Mouse (Mus musculus) kidney, adult 10 weeks (tissue): Measurements from ENCODE around the gene Sez6l2. TPM values are rescaled to one million over a fixed set of nuclear protein-coding genes. Genes with fewer than 3 reads are reported as not detected.

ENCODE experiments used
- polyA plus RNA-seq: library from polyadenylated mRNA; stranded (reverse); fragments of 350-450 nt; fragmentation: Illumina TruSeq; extraction: RNeasy Lipid Tissue Mini Kit (QIAGEN cat#74804); gene quantifications from one replicate; pipeline ENCODE4 v1.2.3, GENCODE M21; 2014; ENCODE audit warnings: low read depth, low replicate concordance

Gene Sez6l2
- polyA plus RNA-seq = not detected

DNA sequence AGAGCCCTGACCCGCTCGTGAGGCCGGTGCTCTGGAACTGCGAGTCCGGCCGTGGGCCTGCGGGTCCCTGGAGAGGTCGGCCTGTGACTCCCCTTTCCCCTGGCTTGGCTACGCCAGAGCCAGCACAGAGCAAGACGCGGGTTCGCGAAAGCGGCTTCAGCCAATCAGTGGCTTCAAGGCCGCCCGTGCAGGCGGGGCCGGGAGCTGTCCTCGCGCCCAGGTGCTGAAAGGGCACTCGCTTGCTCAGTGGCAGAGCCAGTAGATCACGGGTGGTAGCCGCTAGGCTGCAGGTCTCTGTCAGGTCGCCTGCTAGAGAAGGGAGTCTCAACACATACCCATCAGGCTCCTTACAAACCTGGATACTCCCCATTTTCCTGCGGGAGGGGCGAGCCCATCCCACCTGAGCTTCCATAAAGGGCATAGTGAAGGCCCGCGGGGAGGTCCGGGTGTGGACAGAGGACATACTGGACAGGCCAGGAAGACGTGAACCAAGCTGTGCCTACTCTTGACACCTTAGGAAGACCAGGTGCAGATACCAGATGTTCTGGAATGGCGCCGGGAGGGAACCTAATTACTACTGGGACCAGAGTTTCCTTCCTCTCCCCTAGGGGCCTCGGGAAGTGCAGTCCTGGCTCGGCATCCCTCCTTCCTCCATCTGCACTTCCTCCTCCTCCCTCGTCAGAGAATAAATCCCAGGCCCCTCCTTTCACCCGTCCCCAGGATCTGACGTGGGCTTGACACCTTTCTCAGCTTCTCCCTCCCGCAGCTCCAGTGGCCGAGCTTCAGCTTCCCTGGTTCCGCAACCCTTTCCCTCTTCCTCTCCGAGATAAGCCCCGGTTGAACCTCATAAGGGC is at the start of gene Sez6l2:
TSS of gene Sez6l2 (plus strand) at position 771 of the 854 bp plus-strand sequence.

DNA sequence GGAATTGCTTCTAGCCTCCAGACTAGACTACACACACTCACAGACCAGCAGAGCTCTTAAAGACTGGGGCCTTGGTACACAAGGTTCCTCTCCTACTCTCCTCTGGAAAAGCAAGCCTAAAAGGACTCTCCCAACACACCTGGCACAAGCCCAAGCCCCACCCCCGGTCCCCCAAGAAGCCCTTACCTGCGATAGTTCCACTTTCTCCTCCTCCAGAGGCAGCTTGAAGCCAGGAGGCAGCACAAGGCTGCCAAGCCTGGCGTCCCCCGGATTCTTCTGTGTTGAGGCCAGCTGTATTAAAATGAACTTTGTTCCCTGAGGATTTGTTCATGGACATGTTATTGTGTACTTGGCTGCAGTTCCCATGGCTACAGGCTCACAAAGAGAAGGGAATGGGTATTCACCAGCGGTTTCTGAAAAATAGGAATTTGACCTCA is 27.7 kb upstream of the Sez6l2 start, which contains the start of gene Tmem219:
TSS of gene Tmem219 (minus strand) at position 294 of the 437 bp plus-strand sequence.

DNA sequence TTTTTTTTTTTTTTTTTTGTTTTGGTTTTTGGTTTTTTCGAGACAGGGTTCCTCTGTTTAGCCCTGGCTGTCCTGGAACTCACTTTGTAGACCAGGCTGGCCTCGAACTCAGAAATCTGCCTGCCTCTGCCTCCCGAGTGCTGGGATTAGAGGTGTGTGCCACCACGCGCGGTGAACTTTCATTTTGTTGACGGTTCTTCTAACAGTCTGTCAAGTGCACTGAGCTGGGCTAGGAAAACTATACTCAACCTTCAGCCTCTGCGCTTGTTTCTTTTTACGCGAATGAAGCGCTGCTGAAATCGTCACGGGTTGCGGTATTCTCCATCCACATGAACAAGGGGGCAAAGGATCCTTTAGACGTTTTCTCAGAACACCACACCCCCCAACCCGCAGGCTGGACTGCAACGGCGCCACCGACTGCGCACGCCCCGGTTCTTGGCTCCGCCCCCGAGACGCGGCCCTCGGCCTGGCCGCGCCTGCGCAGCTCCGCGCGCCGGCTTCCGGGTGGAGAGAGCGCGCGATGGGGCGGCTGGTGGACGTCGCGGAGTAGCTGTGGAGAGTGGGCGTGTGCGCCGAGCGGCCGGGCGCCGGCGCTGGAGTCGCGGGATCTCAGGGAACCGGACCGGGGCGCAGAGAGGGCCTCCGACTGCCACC is 21.9 kb upstream of the Sez6l2 start, which contains the start of gene Kctd13:
TSS of gene Kctd13 (plus strand) at position 496 of the 654 bp plus-strand sequence.

DNA sequence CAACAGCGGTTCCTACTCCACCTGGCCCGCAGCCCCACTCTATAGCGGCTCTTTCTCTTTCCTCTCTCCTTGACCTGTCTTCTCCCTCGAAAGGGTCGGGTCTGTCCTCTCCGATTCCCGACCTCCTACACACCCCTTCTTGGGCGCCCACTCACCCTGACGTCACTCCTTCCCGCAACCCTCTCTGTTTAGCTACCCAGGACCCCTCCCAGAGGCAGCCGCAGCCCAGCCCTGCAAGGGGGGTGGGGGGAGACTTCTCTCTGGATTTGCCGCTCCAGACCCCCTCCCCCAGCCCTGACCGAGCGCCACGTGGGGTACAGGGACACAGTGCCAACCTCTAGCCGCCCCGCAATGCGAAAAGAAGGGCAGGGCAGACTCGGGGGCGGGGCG is 965 bp upstream of the Sez6l2 start, which contains the start of gene Asphd1:
TSS of gene Asphd1 (minus strand) at position 180 of the 390 bp plus-strand sequence.

DNA sequence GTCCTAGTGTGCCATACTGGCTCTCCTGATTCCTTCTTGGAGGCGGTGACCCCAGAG is 25.4 kb downstream of the Sez6l2 start, which contains the start of gene Cdipt:
TSS of gene Cdipt (plus strand) at position 22 of the 57 bp plus-strand sequence.

DNA sequence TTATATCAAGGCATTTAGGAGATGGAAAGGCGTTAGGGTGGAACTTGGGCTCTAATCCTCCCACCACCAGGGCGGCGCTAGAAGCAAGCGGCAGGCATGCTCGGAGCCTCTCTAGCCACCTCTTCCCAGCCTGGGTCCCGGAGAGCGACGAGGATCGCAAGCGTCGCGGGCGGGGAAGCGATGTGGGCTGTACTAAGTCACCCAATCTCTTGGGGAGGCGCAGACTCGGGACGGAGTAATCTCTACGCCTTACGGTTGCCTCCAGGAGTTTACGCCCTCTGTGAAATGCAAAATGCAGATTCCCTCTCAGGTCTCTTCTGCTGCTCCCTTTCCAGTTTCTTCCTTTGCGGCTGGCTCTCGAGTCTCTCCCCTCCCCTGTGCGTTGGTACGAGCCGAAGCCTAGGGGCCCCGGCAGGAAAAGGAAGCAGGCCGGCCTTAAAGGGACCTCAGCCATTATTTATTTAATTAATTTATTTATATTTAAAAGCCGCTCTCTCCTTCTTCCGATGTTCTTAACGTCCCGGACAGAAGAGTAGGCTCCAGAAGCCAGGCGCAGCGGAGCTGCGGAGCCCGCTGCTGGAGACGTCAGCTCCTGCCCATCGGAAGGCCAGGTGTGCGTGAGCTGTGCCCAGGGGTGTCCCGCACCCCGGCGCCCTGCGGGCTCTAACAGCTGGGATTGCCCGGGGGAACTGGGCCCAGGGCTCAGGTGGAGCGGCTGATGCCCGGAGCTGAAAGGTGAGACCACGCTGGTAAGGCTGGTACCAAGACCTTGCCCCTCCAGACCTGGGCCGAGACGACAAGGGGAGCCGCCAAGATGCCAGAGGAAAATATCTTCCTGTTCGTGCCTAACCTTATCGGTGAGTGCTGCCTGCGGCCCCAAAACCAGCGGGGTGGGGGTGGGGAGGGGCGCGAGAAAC is 25.8 kb downstream of the Sez6l2 start, which contains the start of gene Cdiptos:
TSS of gene Cdiptos (minus strand) at position 149 of the 917 bp plus-strand sequence.

DNA sequence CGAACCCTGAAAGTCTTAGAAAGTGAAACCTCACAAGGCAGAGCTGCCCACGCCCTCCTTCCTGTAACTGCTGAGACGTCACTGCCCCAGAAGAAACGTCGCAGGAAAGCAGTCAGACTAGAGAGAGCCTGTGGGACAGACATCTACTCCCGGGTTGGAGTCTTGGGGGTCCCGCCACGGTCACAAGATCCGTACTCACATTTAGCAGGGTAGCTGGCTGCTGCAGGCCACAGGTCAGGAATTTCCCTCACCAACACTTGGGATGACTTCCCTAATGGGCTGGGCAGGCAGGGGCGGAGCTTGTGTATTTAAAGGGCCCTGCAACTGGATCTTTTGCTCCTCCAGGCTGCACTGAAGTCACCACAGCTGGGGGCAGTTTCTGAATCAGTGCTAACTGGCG is 64.0 kb downstream of the Sez6l2 start, which contains the start of gene Mvp:
TSS of gene Mvp (minus strand) at position 302 of the 400 bp plus-strand sequence.

DNA sequence TGATC is 65.9 kb downstream of the Sez6l2 start, which contains the start of gene Pagr1b:
TSS of gene Pagr1b (minus strand) at position 4 of the 5 bp plus-strand sequence.

DNA sequence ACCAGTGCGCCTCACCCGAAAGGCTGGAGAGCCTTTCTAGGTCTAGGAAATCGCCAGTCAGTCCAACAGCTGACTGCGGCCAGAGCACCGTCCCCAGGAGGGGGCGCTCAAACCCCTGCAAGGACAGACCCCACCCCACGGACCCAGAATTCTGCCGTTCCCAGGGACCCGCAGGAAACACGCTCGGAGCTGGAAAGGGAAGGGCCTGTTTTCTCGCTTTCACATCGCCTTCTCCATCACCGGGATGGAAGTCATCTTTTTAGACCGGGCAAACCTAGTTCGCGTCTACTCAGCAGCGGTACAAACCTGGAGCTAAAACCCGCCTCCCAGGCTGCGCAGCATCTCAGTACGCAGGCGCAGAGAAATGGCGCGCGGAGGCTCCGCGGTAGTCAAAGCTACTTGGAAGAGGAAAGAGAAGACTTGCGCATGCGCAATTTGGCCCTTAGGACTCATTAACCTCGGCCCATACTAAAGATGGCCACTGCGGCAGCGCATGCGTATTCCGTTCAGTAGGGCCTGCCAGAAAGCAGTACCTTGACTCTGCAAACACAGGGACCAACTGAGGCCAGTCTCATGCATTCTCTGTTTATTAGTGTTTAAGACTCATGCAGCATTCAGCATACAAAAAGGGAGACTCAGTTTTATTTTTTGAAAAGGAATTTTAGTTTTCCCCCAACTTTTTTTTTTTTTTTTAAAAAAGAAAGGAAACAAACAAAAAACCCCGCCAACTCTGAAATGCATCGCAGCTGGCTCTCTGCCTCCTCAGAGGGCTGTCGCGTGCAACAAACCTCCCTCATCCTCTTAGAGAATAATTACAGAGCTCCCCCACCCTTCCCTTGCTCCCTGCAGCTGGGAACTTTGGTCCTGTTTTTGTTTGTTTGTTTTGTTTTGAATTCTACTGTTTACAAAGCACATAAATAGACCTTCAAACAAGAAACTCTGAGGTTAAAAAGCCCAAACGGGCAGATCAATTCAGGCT is 66.9 kb downstream of the Sez6l2 start, which contains the start of gene Pagr1a:
TSS of gene Pagr1a (minus strand) at position 382 of the 979 bp plus-strand sequence.

Other genes with a start within 250 kb of the Sez6l2 start
- gene Coro1a, start 242.8 kb upstream of the Sez6l2 start, polyA plus RNA-seq = 4.4 TPM
- gene Mapk3, start 191.0 kb upstream of the Sez6l2 start, polyA plus RNA-seq = 6.5 TPM
- 9.9 TPM for gene Gdpd3, start 184.2 kb upstream of the Sez6l2 start, polyA plus RNA-seq
- 13.0 TPM for gene Ypel3, start 173.6 kb upstream of the Sez6l2 start, polyA plus RNA-seq
- not detected for gene Tbx6, start 169.1 kb upstream of the Sez6l2 start, polyA plus RNA-seq
- gene Ppp4c, start 158.1 kb upstream of the Sez6l2 start, polyA plus RNA-seq = 29.0 TPM
- gene Fam57b, start 152.9 kb upstream of the Sez6l2 start, polyA plus RNA-seq = not detected
- gene 4930451I11Rik, start 118.9 kb upstream of the Sez6l2 start, polyA plus RNA-seq = not detected
- not detected for gene Doc2a, start 103.1 kb upstream of the Sez6l2 start, polyA plus RNA-seq
- gene Hirip3, start 88.6 kb upstream of the Sez6l2 start, polyA plus RNA-seq = 10.3 TPM
- 10.2 TPM for gene Ino80e, start 88.2 kb upstream of the Sez6l2 start, polyA plus RNA-seq
- gene Taok2, start 65.9 kb upstream of the Sez6l2 start, polyA plus RNA-seq = 6.5 TPM
- 6.4 TPM for gene Tmem219, start 27.6 kb upstream of the Sez6l2 start, polyA plus RNA-seq
- 1.1 TPM for gene Kctd13, start 21.7 kb upstream of the Sez6l2 start, polyA plus RNA-seq
- gene Asphd1, start 981 bp upstream of the Sez6l2 start, polyA plus RNA-seq = not detected
- gene Cdipt, start 25.4 kb downstream of the Sez6l2 start, polyA plus RNA-seq = 10.3 TPM
- not detected for gene Cdiptos, start 25.5 kb downstream of the Sez6l2 start, polyA plus RNA-seq
- gene Mvp, start 64.1 kb downstream of the Sez6l2 start, polyA plus RNA-seq = 0.53 TPM
- not detected for gene Pagr1b, start 65.9 kb downstream of the Sez6l2 start, polyA plus RNA-seq
- not detected for gene Pagr1a, start 66.8 kb downstream of the Sez6l2 start, polyA plus RNA-seq
- gene Gm42742, start 70.5 kb downstream of the Sez6l2 start, polyA plus RNA-seq = 0.61 TPM
- not detected for gene Prrt2, start 70.6 kb downstream of the Sez6l2 start, polyA plus RNA-seq
- gene Maz, start 76.5 kb downstream of the Sez6l2 start, polyA plus RNA-seq = 15.0 TPM
- not detected for gene Kif22, start 91.9 kb downstream of the Sez6l2 start, polyA plus RNA-seq
- gene Zg16, start 136.8 kb downstream of the Sez6l2 start, polyA plus RNA-seq = not detected
- 0.73 TPM for gene AI467606, start 140.8 kb downstream of the Sez6l2 start, polyA plus RNA-seq
- gene Qprt, start 171.7 kb downstream of the Sez6l2 start, polyA plus RNA-seq = 22.6 TPM
- gene Spn, start 187.3 kb downstream of the Sez6l2 start, polyA plus RNA-seq = 0.65 TPM
- 11.2 TPM for gene Cd2bp2, start 245.5 kb downstream of the Sez6l2 start, polyA plus RNA-seq